8 mouse cellular contexts compared by ENCODE assay signal in the genomic region with DNA sequence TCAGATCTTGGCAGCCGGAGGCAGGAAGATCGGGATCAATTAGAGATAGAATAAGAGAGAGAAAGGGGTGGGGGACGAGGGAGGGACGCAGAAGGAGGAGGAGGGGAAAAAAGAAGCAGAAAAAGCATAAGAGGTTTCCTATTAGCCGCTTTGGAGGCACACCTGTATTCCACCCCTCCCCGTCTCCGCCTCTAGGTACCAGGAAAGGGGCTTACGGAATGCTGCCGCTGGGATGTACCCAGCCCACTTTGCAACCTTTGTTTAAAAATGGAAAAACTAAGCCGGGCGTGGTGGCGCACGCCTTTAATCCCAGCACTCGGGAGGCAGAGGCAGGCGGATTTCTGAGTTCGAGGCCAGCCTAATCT. TPM values are rescaled to one million over a fixed set of nuclear protein-coding genes. Genes with fewer than 3 reads are reported as not detected.
DNase-seq lines count a peak whose midpoint lies in the region; ATAC-seq and TF ChIP-seq lines count a peak whose summit lies in the region.

No protein-coding gene starts in this region.

- no peaks in the 10 kb centered on the region for H3K9me3 ChIP-seq in hindbrain, embryonic 16.5 days (ENCODE audit: control insufficient read depth, low read length)
- no peaks in the 10 kb centered on the region for H3K9me3 ChIP-seq in midbrain, postnatal 0 days (ENCODE audit: low read length)

- peak overlapping the region; percentile 92 for H3K4me2 ChIP-seq in hindbrain, embryonic 16.5 days (ENCODE audit: low read length)
- H3K4me2 ChIP-seq in midbrain, postnatal 0 days (ENCODE audit: low read depth, low read length, poor library complexity, severe bottlenecking), result peak overlapping the region; percentile 79

- intact Hi-C loops in gastrocnemius, postnatal 36 days (cut with DNase I), result loop anchor here (5.0 kb wide), 2 partner anchors 51 to 66 kb away; partner anchors contain the start of genes Bloc1s3 and Trappc6a
- intact Hi-C loops in left cerebral cortex, postnatal 10 days (cut with DNase I), result loop anchor here (5.0 kb wide), 1 partner anchor 166 kb away; no protein-coding TSS in a partner anchor

- H3K4me1 ChIP-seq in cortical plate, adult 2 months (ENCODE audit: control insufficient read depth, insufficient read depth, low read length), result no peaks in the 10 kb centered on the region
- peaks cover 19% of the 10 kb centered on the region for H3K4me1 ChIP-seq in hindbrain, embryonic 16.5 days (ENCODE audit: control insufficient read depth, insufficient read depth, low read depth, low read length)
- H3K4me1 ChIP-seq in midbrain, postnatal 0 days (ENCODE audit: insufficient read depth, low read length), result peaks cover 12% of the 10 kb centered on the region

- peak overlapping the region; percentile 76 for H3K4me3 ChIP-seq in layer of hippocampus, adult 2 months
- H3K4me3 ChIP-seq in cortical plate, adult 2 months (ENCODE audit: insufficient read depth, low read length), result peak overlapping the region; percentile 49
- H3K4me3 ChIP-seq in hindbrain, embryonic 16.5 days (ENCODE audit: low read length), result peak overlapping the region; percentile 77
- H3K4me3 ChIP-seq in midbrain, postnatal 0 days (ENCODE audit: low read depth, low read length), result peak overlapping the region; percentile 65

- no peak for DNase-seq in layer of hippocampus, adult 2 months (ENCODE audit: low spot score in 2 of 2)
- DNase-seq in layer of hippocampus, adult 18-20 months (ENCODE audit: low spot score in 2 of 2), result no peak
- DNase-seq in midbrain, postnatal 0 days (ENCODE audit: low spot score), result no peak
- no peak for DNase-seq in gastrocnemius, postnatal 36 days
- no peak for DNase-seq in adrenal gland, adult (ENCODE audit: inconsistent age in 2 of 2, low spot score in 1 of 2)
- no peak for DNase-seq in left cerebral cortex, postnatal 10 days (ENCODE audit: extremely low spot score in 1 of 2, low spot score in 2 of 2)

- TF ChIP-seq POLR2A in cortical plate, adult 2 months (IDR thresholded peaks at IDR 0.05; ENCODE audit: extremely low read depth, insufficient read depth, low read length), result no peak

- H3K9ac ChIP-seq in hindbrain, embryonic 16.5 days (ENCODE audit: low read depth, low read length), result peak overlapping the region; percentile 85
- peak overlapping the region; percentile 80 for H3K9ac ChIP-seq in midbrain, postnatal 0 days (replicated peaks; ENCODE audit: low read length, poor library complexity, severe bottlenecking)

- peaks cover 27% of the 10 kb centered on the region for H3K27me3 ChIP-seq in hindbrain, embryonic 16.5 days (replicated peaks; ENCODE audit: control insufficient read depth, insufficient read depth, low read length)
- peaks cover 25% of the 10 kb centered on the region for H3K27me3 ChIP-seq in midbrain, postnatal 0 days (ENCODE audit: insufficient read depth, low read length)

- 25% methylated on average over 16 of the region's 16 CpGs for WGBS in hindbrain, embryonic 16.5 days
- 19% methylated on average over 16 of the region's 16 CpGs for WGBS in midbrain, postnatal 0 days

- H3K36me3 ChIP-seq in hindbrain, embryonic 16.5 days (ENCODE audit: control insufficient read depth, insufficient read depth, low read length), result peaks cover 7% of the 10 kb centered on the region
- 0 out of 2 replicates have a peak, but pooled peaks cover 10% of the 10 kb centered on the region for H3K36me3 ChIP-seq in midbrain, postnatal 0 days (ENCODE audit: insufficient read depth, low read length)

- ATAC-seq in hindbrain, embryonic 16.5 days, result no peak
- peak; percentile 1; the same call in 1 of the 2 replicates for ATAC-seq in midbrain, postnatal 0 days (ENCODE audit: low FRiP score)

- peak overlapping the region; percentile 84 for H3K27ac ChIP-seq in layer of hippocampus, adult 2 months
- no peak overlapping the region for H3K27ac ChIP-seq in cortical plate, adult 2 months (ENCODE audit: insufficient read depth, low read length)
- peak overlapping the region; percentile 80; the same call in 1 of the 2 replicates for H3K27ac ChIP-seq in hindbrain, embryonic 16.5 days (ENCODE audit: low read depth, low read length)
- peak overlapping the region; percentile 52; the same call in 1 of the 2 replicates for H3K27ac ChIP-seq in midbrain, postnatal 0 days (ENCODE audit: low read depth, low read length)

- TF ChIP-seq CTCF in layer of hippocampus, adult 2 months (conservative IDR thresholded peaks at IDR 0.05), result no peak
- TF ChIP-seq CTCF in cortical plate, adult 2 months (IDR thresholded peaks at IDR 0.05; ENCODE audit: extremely low read depth, insufficient read depth, low read length), result no peak
- TF ChIP-seq CTCF in midbrain, postnatal 0 days (IDR thresholded peaks at IDR 0.05), result no peak

RNA-seq across cellular contexts. Expression of gene Zfp296, which starts 3.3 kb away (rescaled TPM):
- total RNA-seq in layer of hippocampus, adult 2 months (2021), result under 1 TPM; 0.81 to 0.95 TPM
- under 1 TPM; 0.74 to 0.89 TPM for total RNA-seq in layer of hippocampus, adult 18-20 months (2021)
- polyA plus RNA-seq in cortical plate, adult 2 months (2012; rRNA removed), result 2.9 and 3.3 TPM in 2 replicates
- 0.20 and 0.46 TPM in 2 replicates for polyA plus RNA-seq in hindbrain, embryonic 16.5 days (2015; fragmentation: Nextera tagmentation; extraction: Ambion mirVana)
- total RNA-seq in midbrain, postnatal 0 days (2014; rRNA removed), result 0.33 and 1.2 TPM in 2 replicates
- 0.11 TPM in 1 of 2 replicates, not detected in the other for polyA plus RNA-seq in midbrain, postnatal 0 days (2015; fragmentation: Nextera tagmentation; extraction: Ambion mirVana)
- total RNA-seq in gastrocnemius, postnatal 36 days (2021), result under 1 TPM; 0.23 to 0.44 TPM
- total RNA-seq in left cerebral cortex, postnatal 10 days (2021), result under 1 TPM; 0.36 to 0.45 TPM

RNA-seq across cellular contexts. Expression of gene Gemin7, which starts 3.6 kb away (rescaled TPM):
- 10 to 100 TPM; 38.8 to 43.9 TPM for total RNA-seq in layer of hippocampus, adult 2 months (2021)
- 10 to 100 TPM; 44.4 to 45.6 TPM for total RNA-seq in layer of hippocampus, adult 18-20 months (2021)
- polyA plus RNA-seq in cortical plate, adult 2 months (2012; rRNA removed), result 54.2 and 57.8 TPM in 2 replicates
- 147 and 162 TPM in 2 replicates for polyA plus RNA-seq in hindbrain, embryonic 16.5 days (2015; fragmentation: Nextera tagmentation; extraction: Ambion mirVana)
- 58.1 and 70.9 TPM in 2 replicates for total RNA-seq in midbrain, postnatal 0 days (2014; rRNA removed)
- 158 and 181 TPM in 2 replicates for polyA plus RNA-seq in midbrain, postnatal 0 days (2015; fragmentation: Nextera tagmentation; extraction: Ambion mirVana)
- total RNA-seq in gastrocnemius, postnatal 36 days (2021), result 10 to 100 TPM; 59.1 to 65.1 TPM
- total RNA-seq in left cerebral cortex, postnatal 10 days (2021), result 10 to 100 TPM; 51.7 to 55.2 TPM

RNA-seq across cellular contexts. Expression of gene Ppp1r37, which starts 10.9 kb away (rescaled TPM):
- total RNA-seq in layer of hippocampus, adult 2 months (2021), result 100 to 1,000 TPM; 116 to 118 TPM
- total RNA-seq in layer of hippocampus, adult 18-20 months (2021), result 100 to 1,000 TPM; 122 to 129 TPM
- 152 and 153 TPM in 2 replicates for polyA plus RNA-seq in cortical plate, adult 2 months (2012; rRNA removed)
- polyA plus RNA-seq in hindbrain, embryonic 16.5 days (2015; fragmentation: Nextera tagmentation; extraction: Ambion mirVana), result 37.7 and 38.3 TPM in 2 replicates
- total RNA-seq in midbrain, postnatal 0 days (2014; rRNA removed), result 114 and 127 TPM in 2 replicates
- polyA plus RNA-seq in midbrain, postnatal 0 days (2015; fragmentation: Nextera tagmentation; extraction: Ambion mirVana), result 27.8 and 28.1 TPM in 2 replicates
- 10 to 100 TPM; 34.8 to 41.4 TPM for total RNA-seq in gastrocnemius, postnatal 36 days (2021)
- total RNA-seq in left cerebral cortex, postnatal 10 days (2021), result 10 to 100 TPM; 78.7 to 79.3 TPM

RNA-seq across cellular contexts. Expression of gene Clasrp, which starts 30.5 kb away (rescaled TPM):
- total RNA-seq in layer of hippocampus, adult 2 months (2021), result 100 to 1,000 TPM in 1 of 2 experiments, 10 to 100 TPM in 1; 95.4 to 112 TPM
- 10 to 100 TPM; 79.5 to 81.8 TPM for total RNA-seq in layer of hippocampus, adult 18-20 months (2021)
- polyA plus RNA-seq in cortical plate, adult 2 months (2012; rRNA removed), result 140 and 162 TPM in 2 replicates
- 54.1 and 54.4 TPM in 2 replicates for polyA plus RNA-seq in hindbrain, embryonic 16.5 days (2015; fragmentation: Nextera tagmentation; extraction: Ambion mirVana)
- total RNA-seq in midbrain, postnatal 0 days (2014; rRNA removed), result 74.4 and 97.4 TPM in 2 replicates
- 70.3 and 74.7 TPM in 2 replicates for polyA plus RNA-seq in midbrain, postnatal 0 days (2015; fragmentation: Nextera tagmentation; extraction: Ambion mirVana)
- total RNA-seq in gastrocnemius, postnatal 36 days (2021), result 10 to 100 TPM; 10.9 to 12.0 TPM
- 10 to 100 TPM; 78.0 to 81.5 TPM for total RNA-seq in left cerebral cortex, postnatal 10 days (2021)

RNA-seq across cellular contexts. Expression of gene Relb, which starts 55.5 kb away (rescaled TPM):
- 10 to 100 TPM in 1 of 2 experiments, 1 to 10 TPM in 1; 9.8 to 11.3 TPM for total RNA-seq in layer of hippocampus, adult 2 months (2021)
- total RNA-seq in layer of hippocampus, adult 18-20 months (2021), result 1 to 10 TPM; 9.1 to 9.7 TPM
- 6.4 and 6.6 TPM in 2 replicates for polyA plus RNA-seq in cortical plate, adult 2 months (2012; rRNA removed)
- 6.7 and 6.9 TPM in 2 replicates for polyA plus RNA-seq in hindbrain, embryonic 16.5 days (2015; fragmentation: Nextera tagmentation; extraction: Ambion mirVana)
- total RNA-seq in midbrain, postnatal 0 days (2014; rRNA removed), result 5.6 and 7.3 TPM in 2 replicates
- 5.6 and 6.2 TPM in 2 replicates for polyA plus RNA-seq in midbrain, postnatal 0 days (2015; fragmentation: Nextera tagmentation; extraction: Ambion mirVana)
- 1 to 10 TPM; 5.1 to 6.0 TPM for total RNA-seq in gastrocnemius, postnatal 36 days (2021)
- total RNA-seq in left cerebral cortex, postnatal 10 days (2021), result 1 to 10 TPM; 5.9 to 6.5 TPM
